Mouse (Mus musculus) kidney, embryonic 16.5 days (tissue): ENCODE results near the gene Parp3. TPM values are rescaled to one million over a fixed set of nuclear protein-coding genes. Genes with fewer than 3 reads are reported as not detected.
A peak's percentile ranks its signal among the peaks of the same experiment; 100 is the strongest.
"Not testable (repeated sequence)": the region's sequence is repeated elsewhere in the genome, so short reads cannot be mapped to it uniquely, and the experiment has no call there.

Experiments used
- ATAC-seq: fragments of 200-750 bp; cut with Nextera tagmentation; 2 replicates; pipeline ENCODE4 v1.8.0; 2017; ENCODE audit warnings: moderate TSS enrichment; ENCODE audit not compliant: low FRiP score, low TSS enrichment
- H3K27ac ChIP-seq: fragments of 300-500 bp; sonication (generic); 2 replicates; pipeline ENCODE4 v1.5.1; 2014; ENCODE audit warnings: low read length
- H3K27me3 ChIP-seq: fragments of 300-500 bp; sonication (generic); 2 replicates; pipeline ENCODE4 v1.6.1; 2014; ENCODE audit warnings: low read length, control low read depth, mixed read lengths; ENCODE audit not compliant: insufficient read depth
- H3K36me3 ChIP-seq: fragments of 300-500 bp; sonication (generic); 2 replicates; pipeline ENCODE4 v1.6.1; 2014; ENCODE audit warnings: low read length, control low read depth, mixed read lengths; ENCODE audit not compliant: insufficient read depth
- H3K4me1 ChIP-seq: fragments of 300-500 bp; sonication (generic); 2 replicates; pipeline ENCODE4 v1.6.1; 2014; ENCODE audit warnings: low read length, control low read depth, mixed read lengths; ENCODE audit not compliant: insufficient read depth
- H3K4me2 ChIP-seq: fragments of 300-500 bp; sonication (generic); replicated peaks from 2 replicates; pipeline ENCODE4 v1.6.1; 2014; ENCODE audit warnings: low read depth, low read length
- H3K4me3 ChIP-seq: fragments of 300-500 bp; sonication (generic); 2 replicates; pipeline ENCODE4 v1.5.1; 2014; ENCODE audit warnings: mild to moderate bottlenecking, low read length
- H3K9ac ChIP-seq: fragments of 300-500 bp; sonication (generic); replicated peaks from 2 replicates; pipeline ENCODE4 v1.6.1; 2014; ENCODE audit warnings: low read length
- H3K9me3 ChIP-seq: fragments of 300-500 bp; sonication (generic); 2 replicates; pipeline ENCODE4 v1.6.1; 2016; ENCODE audit warnings: low read length, control low read depth
- WGBS: fragments of 180-500 bp; shearing (Covaris S2); extraction: QIAGEN DNeasy Blood & Tissue Kit; methylation state at CpG from one replicate; pipeline ENCODE4 v1.1.7; 2014; 5-methylcytosine and 5-hydroxymethylcytosine counted together
- polyA plus RNA-seq: library from polyadenylated mRNA; unstranded; fragments of >200 nt; fragmentation: Nextera tagmentation; extraction: Ambion mirVana; gene quantifications from 2 replicates; pipeline ENCODE4 v1.2.1, GENCODE M21; 2015

The Parp3 gene
- polyA plus RNA-seq, 1 experiment from 2014 or later, result 3.5 TPM

GRCm38 (mm10) chr9:106487602-106488001, 10.9 kb upstream of the Parp3 start:
- not testable (repeated sequence) for ATAC-seq, H3K4me3 ChIP-seq, H3K27me3 ChIP-seq, H3K4me1 ChIP-seq, H3K9me3 ChIP-seq, H3K27ac ChIP-seq, H3K9ac ChIP-seq, H3K4me2 ChIP-seq
- 86% methylated on average over 6 of the region's 6 CpGs for WGBS
- peaks cover 26% of the 10 kb centered on the region for H3K36me3 ChIP-seq

DNA sequence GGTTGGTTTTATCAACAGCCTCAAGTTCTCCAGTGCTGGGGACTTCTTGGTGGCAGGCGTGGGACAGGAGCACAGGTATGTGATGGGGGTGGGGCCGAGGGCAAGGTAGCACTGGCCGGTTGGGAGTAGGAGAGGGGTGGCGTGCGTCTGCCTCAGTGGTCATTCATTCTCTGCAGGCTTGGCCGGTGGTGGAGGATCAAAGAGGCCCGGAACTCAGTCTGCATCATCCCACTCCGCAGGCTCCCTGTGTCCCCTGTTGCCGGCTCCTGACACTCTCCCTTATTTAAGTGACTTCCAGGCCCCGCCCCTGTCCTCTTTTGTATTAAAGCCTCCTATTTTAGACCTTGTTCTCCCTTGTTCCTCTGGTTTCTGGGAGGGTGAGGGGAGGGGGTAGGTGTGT, 8.3 kb upstream of the Parp3 start:
- no peak for ATAC-seq
- H3K9me3 ChIP-seq, result no peaks in the 10 kb centered on the region
- no peaks in the 10 kb centered on the region for H3K27me3 ChIP-seq
- no peak overlapping the region for H3K4me3 ChIP-seq
- no peak overlapping the region for H3K27ac ChIP-seq
- 79% methylated on average over 10 of the region's 10 CpGs for WGBS
- peaks cover 41% of the 10 kb centered on the region for H3K36me3 ChIP-seq
- H3K4me2 ChIP-seq, result no peak overlapping the region
- H3K4me1 ChIP-seq, result no peaks in the 10 kb centered on the region
- H3K9ac ChIP-seq, result no peak overlapping the region

- Histone ChIP-seq H3K9ac (no peak overlapping the region), H3K4me2 (no peak overlapping the region), H3K9me3 (no peaks in the 10 kb centered on the region), H3K4me3 (no peak overlapping the region), H3K27me3 (no peaks in the 10 kb centered on the region), H3K4me1 (no peaks in the 10 kb centered on the region), H3K36me3 (peaks cover 41% of the 10 kb centered on the region), H3K27ac (no peak overlapping the region)
- WGBS, result 90% methylated on average over 17 of the region's 17 CpGs
- ATAC-seq, result no peak
Measured at GRCm38 (mm10) chr9:106483606-106484005, 6.9 kb upstream of the Parp3 start.

- no peak overlapping the region for H3K4me2 ChIP-seq
- no peak overlapping the region for H3K27ac ChIP-seq
- H3K9ac ChIP-seq, result no peak overlapping the region
- H3K4me3 ChIP-seq, result no peak overlapping the region
- no peaks in the 10 kb centered on the region for H3K9me3 ChIP-seq
- H3K4me1 ChIP-seq, result peaks cover 4% of the 10 kb centered on the region
- no peak for ATAC-seq
- WGBS, result 95% methylated on average over 10 of the region's 10 CpGs
- H3K36me3 ChIP-seq, result peaks cover 41% of the 10 kb centered on the region
- no peaks in the 10 kb centered on the region for H3K27me3 ChIP-seq
Measured at GRCm38 (mm10) chr9:106483136-106483535, 6.4 kb upstream of the Parp3 start.

DNA sequence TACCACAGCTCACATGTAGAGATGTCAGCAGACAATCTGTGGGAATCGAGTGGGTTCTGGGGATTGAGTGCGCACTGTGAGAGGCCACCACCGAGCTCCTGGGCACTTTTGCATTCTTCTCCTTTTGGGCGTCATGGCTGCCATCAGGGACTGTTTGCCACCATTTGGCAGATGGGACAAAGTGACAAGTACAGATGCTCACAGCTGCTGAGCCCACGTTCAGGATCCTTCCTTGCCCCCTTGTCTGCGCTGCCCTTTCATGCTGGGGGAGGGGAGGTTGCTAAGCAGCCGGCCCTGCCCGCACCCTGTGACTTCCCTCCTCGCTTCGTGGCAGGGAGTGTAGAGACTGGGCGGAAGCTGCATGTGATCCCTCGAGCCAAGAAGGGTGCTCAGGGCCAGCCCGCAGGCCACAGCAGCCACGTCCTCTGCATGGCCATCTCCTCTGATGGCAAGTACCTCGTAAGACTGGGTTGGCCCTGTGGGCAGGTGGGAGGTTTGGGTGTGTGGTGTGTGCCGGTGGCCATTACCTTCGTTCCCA, 5.9 kb upstream of the Parp3 start:
- WGBS, result 85% methylated on average over 17 of the region's 17 CpGs
- Histone ChIP-seq H3K4me3 (no peak overlapping the region), H3K36me3 (peaks cover 41% of the 10 kb centered on the region), H3K4me2 (no peak overlapping the region), H3K9me3 (no peaks in the 10 kb centered on the region), H3K9ac (no peak overlapping the region), H3K27ac (no peak overlapping the region), H3K4me1 (peaks cover 9% of the 10 kb centered on the region), H3K27me3 (no peaks in the 10 kb centered on the region)
- ATAC-seq, result no peak

- no peak overlapping the region for H3K27ac ChIP-seq
- ATAC-seq, result no peak
- peaks cover 41% of the 10 kb centered on the region for H3K36me3 ChIP-seq
- H3K9ac ChIP-seq, result no peak overlapping the region
- peaks cover 11% of the 10 kb centered on the region for H3K4me1 ChIP-seq
- H3K27me3 ChIP-seq, result no peaks in the 10 kb centered on the region
- 92% methylated on average over 13 of the region's 13 CpGs for WGBS
- H3K9me3 ChIP-seq, result no peaks in the 10 kb centered on the region
- no peak overlapping the region for H3K4me3 ChIP-seq
- no peak overlapping the region for H3K4me2 ChIP-seq
Measured at GRCm38 (mm10) chr9:106481676-106482075, 4.9 kb upstream of the Parp3 start.

GRCm38 (mm10) chr9:106481075-106481474, 4.3 kb upstream of the Parp3 start:
- WGBS, result 86% methylated on average over 13 of the region's 15 CpGs
- no peak overlapping the region for H3K4me3 ChIP-seq
- no peaks in the 10 kb centered on the region for H3K27me3 ChIP-seq
- no peak for ATAC-seq
- H3K36me3 ChIP-seq, result peaks cover 39% of the 10 kb centered on the region
- no peak overlapping the region for H3K9ac ChIP-seq
- H3K4me2 ChIP-seq, result no peak overlapping the region
- H3K27ac ChIP-seq, result no peak overlapping the region
- no peaks in the 10 kb centered on the region for H3K9me3 ChIP-seq
- peaks cover 15% of the 10 kb centered on the region for H3K4me1 ChIP-seq

DNA sequence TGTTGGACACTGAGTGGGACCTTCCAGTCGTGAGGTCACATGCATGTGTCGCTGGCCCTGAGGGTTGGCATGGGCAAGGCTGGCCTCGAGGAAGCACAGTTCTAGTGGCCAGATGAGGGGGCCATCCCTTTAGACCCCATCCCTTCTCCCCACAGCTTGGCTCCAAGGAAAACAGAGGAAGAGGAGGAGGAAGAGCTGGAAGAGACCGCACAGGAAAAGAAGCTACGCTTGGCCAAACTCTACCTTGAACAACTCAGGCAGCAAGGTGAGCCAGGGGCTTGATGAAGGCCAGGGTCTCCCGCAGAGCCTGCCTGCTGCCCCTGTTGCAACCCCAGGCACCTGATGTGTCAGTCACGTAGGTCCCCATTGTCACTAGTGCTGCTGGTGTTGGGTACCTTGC, 3.8 kb upstream of the Parp3 start:
- H3K9me3 ChIP-seq, result no peaks in the 10 kb centered on the region
- peaks cover 38% of the 10 kb centered on the region for H3K36me3 ChIP-seq
- no peak overlapping the region for H3K27ac ChIP-seq
- H3K4me1 ChIP-seq, result peaks cover 20% of the 10 kb centered on the region
- no peak overlapping the region for H3K9ac ChIP-seq
- H3K27me3 ChIP-seq, result no peaks in the 10 kb centered on the region
- no peak overlapping the region for H3K4me3 ChIP-seq
- no peak for ATAC-seq
- H3K4me2 ChIP-seq, result no peak overlapping the region
- WGBS, result 88% methylated on average over 7 of the region's 7 CpGs

DNA sequence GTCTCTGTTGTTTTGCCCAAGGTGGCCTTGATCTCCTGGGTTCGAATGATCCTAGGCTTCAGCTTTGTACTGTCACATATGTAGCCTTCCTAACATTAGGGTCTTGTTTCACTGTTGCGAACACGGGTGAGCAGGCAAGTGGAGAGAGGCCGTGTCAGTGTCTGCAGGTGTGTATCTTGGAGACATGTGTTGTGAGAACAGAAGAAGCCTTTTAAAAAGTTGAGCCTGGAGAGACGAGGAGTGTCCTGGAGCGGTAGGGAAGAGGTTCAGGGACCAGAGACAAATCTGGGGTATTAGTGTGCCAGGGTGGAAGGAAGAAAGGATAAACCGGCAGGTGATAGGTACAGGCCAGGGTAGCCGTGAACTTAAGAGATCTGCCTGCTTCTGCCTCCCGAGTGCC, 1.4 kb upstream of the Parp3 start:
- 73% methylated on average over 9 of the region's 9 CpGs for WGBS
- H3K4me3 ChIP-seq, result peak overlapping the region; percentile 73
- H3K27ac ChIP-seq, result no peak overlapping the region
- H3K9ac ChIP-seq, result peak overlapping the region; percentile 74
- no peaks in the 10 kb centered on the region for H3K9me3 ChIP-seq
- no peaks in the 10 kb centered on the region for H3K27me3 ChIP-seq
- ATAC-seq, result no peak
- peak overlapping the region; percentile 98 for H3K4me2 ChIP-seq
- peaks cover 39% of the 10 kb centered on the region for H3K4me1 ChIP-seq
- peaks cover 20% of the 10 kb centered on the region for H3K36me3 ChIP-seq

- Histone ChIP-seq H3K27ac (peak overlapping the region; percentile 39; the same call in 1 of the 2 replicates), H3K4me2 (peak overlapping the region; percentile 98), H3K4me3 (peak overlapping the region; percentile 73), H3K27me3 (no peaks in the 10 kb centered on the region), H3K9me3 (no peaks in the 10 kb centered on the region), H3K9ac (peak overlapping the region; percentile 74), H3K4me1 (peaks cover 39% of the 10 kb centered on the region), H3K36me3 (peaks cover 16% of the 10 kb centered on the region)
- no peak for ATAC-seq
- 4% methylated on average over 16 of the region's 16 CpGs for WGBS
Measured at GRCm38 (mm10) chr9:106477649-106478048, 900 bp upstream of the Parp3 start.
